Mouse (Mus musculus): ENCODE measurements at regions not wholly inside any gene's neighbourhood (a gene's known extent, or its start where the extent isn't known, plus 50 kb on each side); places are given as distances from the start of the nearest gene placed in this dataset.
A peak's percentile ranks its signal among the peaks of the same experiment; 100 is the strongest.

- DNase-seq (ENCODE audit: low spot score), result peak; percentile 31
Measured at GRCm38 (mm10) chr15:97578046-97578445, 127.6 kb downstream of the Rpap3 start.

- DNase-seq (ENCODE audit: low spot score), result no peak
Measured at GRCm38 (mm10) chr15:97577196-97577595, 128.4 kb downstream of the Rpap3 start.

GRCm38 (mm10) chr15:97572639-97573038 lies 133.0 kb downstream of the Rpap3 start:
- DNase-seq (ENCODE audit: low spot score), result peak; percentile 51

- DNase-seq (ENCODE audit: low spot score), result peak; percentile 12
Measured at GRCm38 (mm10) chr15:97571885-97572284, 133.7 kb downstream of the Rpap3 start.

GRCm38 (mm10) chr15:97560096-97560495 lies 145.5 kb downstream of the Rpap3 start:
- DNase-seq (ENCODE audit: low spot score), result no peak

- DNase-seq (ENCODE audit: low spot score), result no peak
Measured at GRCm38 (mm10) chr15:97558725-97559124, 146.9 kb downstream of the Rpap3 start.

GRCm38 (mm10) chr15:97548354-97548753 lies 157.3 kb downstream of the Rpap3 start:
- DNase-seq (ENCODE audit: low spot score), result no peak

- DNase-seq (ENCODE audit: low spot score), result no peak
Measured at GRCm38 (mm10) chr15:97545034-97545433, 160.6 kb downstream of the Rpap3 start.

- DNase-seq (ENCODE audit: low spot score), result no peak
Measured at GRCm38 (mm10) chr15:97541646-97542045, 164.0 kb downstream of the Rpap3 start.

GRCm38 (mm10) chr15:97536145-97536544 lies 169.5 kb downstream of the Rpap3 start:
- no peak for DNase-seq (ENCODE audit: low spot score)

- DNase-seq (ENCODE audit: low spot score), result no peak
Measured at GRCm38 (mm10) chr15:97534878-97535277, 170.7 kb downstream of the Rpap3 start.

- DNase-seq (ENCODE audit: low spot score), result no peak
Measured at GRCm38 (mm10) chr15:97533553-97534291, 171.9 kb downstream of the Rpap3 start.

GRCm38 (mm10) chr15:97532346-97532910 lies 173.2 kb downstream of the Rpap3 start:
- no peak for DNase-seq (ENCODE audit: low spot score)

GRCm38 (mm10) chr15:97528291-97529050 lies 177.2 kb downstream of the Rpap3 start:
- DNase-seq (ENCODE audit: low spot score), result no peak

GRCm38 (mm10) chr15:97520395-97520794 lies 185.2 kb downstream of the Rpap3 start:
- DNase-seq (ENCODE audit: low spot score), result no peak

GRCm38 (mm10) chr15:97519919-97520345 lies 185.7 kb downstream of the Rpap3 start:
- DNase-seq (ENCODE audit: low spot score), result no peak

- no peak for DNase-seq (ENCODE audit: low spot score)
Measured at GRCm38 (mm10) chr15:97517926-97518325, 187.7 kb downstream of the Rpap3 start.

- no peak for DNase-seq (ENCODE audit: low spot score)
Measured at GRCm38 (mm10) chr15:97517188-97517587, 188.4 kb downstream of the Rpap3 start.

GRCm38 (mm10) chr15:97515773-97516172 lies 189.9 kb downstream of the Rpap3 start:
- no peak for DNase-seq (ENCODE audit: low spot score)

GRCm38 (mm10) chr15:97507656-97508306 lies 197.8 kb downstream of the Rpap3 start:
- no peak for DNase-seq (ENCODE audit: low spot score)

GRCm38 (mm10) chr15:97507176-97507575 lies 198.4 kb downstream of the Rpap3 start:
- no peak for DNase-seq (ENCODE audit: low spot score)

- no peak for DNase-seq (ENCODE audit: low spot score)
Measured at GRCm38 (mm10) chr15:97505715-97506114, 199.9 kb downstream of the Rpap3 start.

Measured in lung, postnatal 25 days (tissue).